Mouse (Mus musculus) ZHBTc4 (cell line): ENCODE measurements around the gene Gm10295.

ENCODE experiments used
- DNase-seq: peaks from one replicate; pipeline ENCODE4 v3.0.0-alpha.2; 2011; ENCODE audit warnings: low read depth, low spot score

Gene Gm10295

DNA sequence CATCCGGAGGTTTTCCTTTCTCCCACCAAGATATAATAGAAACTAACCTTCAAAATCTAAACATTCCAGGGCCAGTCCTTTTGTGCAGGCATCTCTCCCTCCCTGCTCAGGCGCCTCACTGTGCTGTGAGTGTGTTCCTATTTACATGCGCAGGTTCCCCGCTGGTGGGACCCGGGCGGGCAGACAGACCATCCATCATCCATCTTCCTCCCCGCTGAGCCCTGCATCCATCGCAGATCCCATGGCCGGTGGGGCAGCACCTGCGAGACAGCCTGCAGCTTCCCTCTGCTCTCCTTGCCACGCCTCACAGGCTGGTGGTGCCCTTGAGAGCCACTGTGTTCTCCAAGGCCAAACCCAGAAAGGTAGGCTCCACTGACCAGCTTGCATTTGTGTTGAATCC lies at the start of gene Gm10295:
Gene Gm10295 (minus strand): TSS at position 122 of the 400 bp plus-strand sequence.
- DNase-seq = peak; percentile 87

DNA sequence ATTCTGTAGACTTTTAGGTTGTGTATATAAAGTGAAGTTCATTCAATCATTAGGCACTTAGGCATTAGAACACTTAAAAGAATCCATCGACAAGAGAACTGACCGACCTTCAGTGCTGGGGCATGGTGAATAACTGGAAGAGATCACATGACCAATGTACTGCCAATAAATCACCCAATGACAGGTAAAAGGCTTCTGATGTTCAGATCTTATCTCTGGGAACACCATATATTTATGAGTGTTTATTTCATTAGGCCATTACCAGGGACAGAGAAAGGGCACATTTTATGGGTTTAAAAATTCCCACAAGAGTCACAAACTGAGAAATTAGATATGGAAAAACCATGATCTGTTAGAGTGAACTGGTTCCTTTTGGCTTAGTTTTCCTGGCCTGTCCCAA lies 49.7 kb upstream of the Gm10295 start:
- DNase-seq = no peak

DNA sequence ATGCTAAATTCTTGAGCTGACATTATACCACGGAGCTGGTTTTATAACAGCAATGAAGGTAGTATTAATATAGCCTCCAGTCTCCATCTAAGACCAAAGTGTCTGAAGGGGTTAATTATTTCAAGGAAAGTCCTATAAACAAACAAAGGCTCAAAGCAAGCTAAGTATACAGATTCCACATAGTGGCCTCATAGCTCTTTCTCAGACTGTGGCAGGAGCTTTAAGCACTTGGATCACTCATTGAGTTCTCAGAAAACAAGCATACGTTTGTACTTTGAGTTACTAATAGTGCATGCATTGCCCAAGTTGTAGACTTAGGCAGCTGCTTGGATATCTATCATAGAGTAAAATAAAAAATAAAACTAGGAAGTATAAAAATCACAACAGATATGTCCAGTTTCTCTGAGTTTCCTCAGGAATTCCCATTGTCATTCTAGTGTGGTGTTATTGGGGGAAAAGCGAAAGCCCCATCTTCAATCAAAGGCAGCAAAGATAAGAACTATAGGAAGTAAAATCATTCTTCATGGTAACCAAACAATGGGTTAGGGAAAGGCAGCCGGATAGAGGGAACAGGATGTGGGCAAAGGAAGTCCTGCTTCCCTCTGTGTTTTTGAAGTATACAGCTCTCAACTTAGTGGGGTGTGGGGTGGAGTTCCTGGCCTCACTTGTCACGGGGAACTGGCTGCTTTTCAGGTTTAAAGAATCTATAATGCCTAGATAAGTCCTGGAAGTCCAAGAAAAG lies 48.8 kb upstream of the Gm10295 start:
- no peak for DNase-seq

DNA sequence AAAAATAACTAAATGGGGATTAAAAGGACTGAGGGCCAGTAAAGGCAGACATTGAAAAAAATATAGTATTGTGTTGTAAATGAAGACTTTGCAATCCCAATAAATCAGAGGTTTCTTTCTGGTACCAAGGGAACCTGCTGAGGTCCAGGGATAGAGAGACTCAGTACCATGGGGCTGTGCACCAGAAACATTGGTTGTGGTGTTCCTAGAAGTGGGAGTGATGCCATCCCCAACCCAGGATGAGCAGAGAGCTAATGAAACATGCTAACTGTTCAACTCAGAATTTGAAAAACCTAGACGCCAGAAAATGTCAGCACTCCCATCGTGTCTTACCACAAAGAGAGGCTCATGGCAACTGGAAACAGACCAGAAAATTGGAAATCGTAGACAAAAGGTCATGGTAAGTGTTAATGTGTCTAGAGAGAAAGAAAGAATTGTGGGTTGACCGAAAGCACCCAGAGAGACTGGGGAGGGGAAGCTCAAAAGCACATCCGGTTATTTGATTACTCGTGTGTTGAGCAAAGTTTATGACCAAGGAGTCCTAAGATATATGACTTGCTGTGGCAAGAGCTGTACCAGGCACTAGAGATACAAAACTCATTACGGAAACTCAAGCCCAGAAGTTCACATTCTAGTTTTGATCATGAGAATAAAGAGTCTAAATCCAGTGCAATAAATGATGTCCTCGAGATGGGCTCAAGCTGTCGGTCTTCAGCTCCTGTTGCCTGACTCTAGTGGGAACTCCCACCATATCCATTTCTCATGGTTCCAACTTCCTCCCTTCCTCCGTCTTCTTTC lies 47.9 kb upstream of the Gm10295 start:
- no peak for DNase-seq

DNA sequence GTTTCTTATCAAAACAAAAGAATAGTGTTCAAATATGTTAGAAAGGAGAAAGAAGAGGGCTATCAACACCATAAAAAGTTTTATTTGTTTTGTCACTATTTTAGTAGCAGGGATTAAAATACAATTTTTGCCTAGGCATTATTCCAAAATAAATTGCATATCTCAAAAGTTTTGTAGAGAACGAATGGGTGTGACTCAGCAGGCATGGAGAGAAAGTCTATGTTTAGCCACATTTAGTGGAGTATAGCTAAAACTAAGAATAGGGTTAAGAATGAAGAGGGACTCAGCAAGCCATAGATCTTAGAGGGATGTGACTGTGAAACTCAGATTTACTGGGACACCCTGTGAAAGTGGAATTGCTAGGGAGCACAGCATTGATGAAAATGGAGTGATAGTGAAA lies 47.1 kb upstream of the Gm10295 start:
- no peak for DNase-seq

DNA sequence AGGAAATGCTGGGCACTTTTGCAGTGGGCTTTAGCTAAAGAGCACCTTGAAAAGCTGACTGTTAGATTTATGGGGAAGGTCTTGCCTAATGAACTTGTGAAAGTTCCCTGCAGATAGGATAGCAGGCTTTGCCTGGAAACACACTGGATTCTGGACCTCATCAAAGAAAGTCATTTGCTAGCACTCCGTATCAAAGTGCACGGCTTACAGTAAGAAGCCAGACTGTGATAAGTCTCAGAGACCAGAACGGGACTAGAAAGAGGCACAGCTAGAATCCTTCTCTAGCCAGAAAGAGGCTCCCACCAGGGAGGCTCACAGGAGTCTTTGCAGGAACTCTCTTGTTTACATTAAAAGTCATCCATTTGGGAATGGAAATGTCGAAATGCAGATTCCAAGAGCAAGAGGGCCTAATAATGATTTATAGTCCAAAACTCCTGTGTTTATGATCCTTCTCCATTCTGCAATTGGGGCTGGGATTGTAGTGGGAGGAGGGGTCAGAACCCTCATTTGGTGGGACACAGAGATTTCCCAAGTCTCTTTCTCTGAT lies 41.6 kb upstream of the Gm10295 start:
- DNase-seq = no peak

DNA sequence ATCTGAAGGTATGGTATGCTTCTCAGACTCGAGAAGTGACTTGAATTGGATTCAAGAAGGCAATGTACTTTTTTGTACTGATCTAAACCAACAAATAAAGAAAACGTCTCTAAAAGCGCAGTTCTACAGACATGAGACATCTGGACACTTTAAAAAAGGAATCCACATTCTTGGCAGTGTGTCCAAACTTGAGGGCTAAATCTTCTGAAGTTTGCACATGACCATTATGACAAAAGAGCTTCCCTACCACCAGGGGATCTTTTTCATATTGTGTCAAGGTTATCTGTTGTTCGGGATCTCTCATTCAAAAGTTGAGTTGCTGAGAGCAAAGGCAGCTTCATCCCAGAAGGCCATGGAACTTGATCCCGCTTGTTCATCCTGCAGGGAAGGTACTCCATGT lies 40.0 kb upstream of the Gm10295 start:
- DNase-seq = no peak

DNA sequence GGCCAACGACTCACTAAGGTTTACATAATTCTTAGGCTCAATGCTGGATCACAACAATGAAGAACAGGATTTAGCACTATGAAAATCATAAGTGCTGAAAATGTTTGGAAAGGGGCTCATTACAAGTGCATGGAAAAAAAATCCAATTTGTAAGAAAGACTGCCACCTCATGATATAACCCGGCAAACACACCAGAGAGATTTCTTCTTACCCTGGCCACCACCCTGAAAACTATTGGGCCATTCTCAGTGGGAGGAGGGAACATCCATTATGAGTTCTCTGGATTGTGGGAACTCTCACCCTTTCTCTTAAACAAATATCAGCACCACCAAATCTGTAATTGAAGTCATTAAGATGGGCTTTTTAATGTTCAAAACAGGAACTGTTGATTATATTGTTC lies 39.0 kb upstream of the Gm10295 start:
- DNase-seq = no peak

DNA sequence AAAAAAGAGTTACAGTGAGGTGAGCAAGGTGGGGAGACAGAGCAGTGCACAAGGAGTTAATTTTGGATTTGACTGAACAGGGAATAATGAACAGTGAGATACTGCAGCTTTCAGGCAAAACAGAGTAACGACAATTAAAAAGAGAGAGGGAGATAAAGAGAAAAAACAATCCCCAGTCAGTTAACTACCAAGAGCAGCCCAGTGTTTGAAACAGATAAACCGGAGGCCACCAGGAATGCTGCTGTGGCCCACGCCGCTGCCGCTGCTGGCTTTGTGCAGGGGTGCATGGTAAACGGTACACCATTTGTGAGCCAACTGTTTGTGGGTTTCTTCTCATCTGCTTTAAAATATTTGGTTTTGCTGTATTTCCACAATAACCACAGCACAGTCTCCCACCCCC lies 34.8 kb upstream of the Gm10295 start:
- DNase-seq = no peak

DNA sequence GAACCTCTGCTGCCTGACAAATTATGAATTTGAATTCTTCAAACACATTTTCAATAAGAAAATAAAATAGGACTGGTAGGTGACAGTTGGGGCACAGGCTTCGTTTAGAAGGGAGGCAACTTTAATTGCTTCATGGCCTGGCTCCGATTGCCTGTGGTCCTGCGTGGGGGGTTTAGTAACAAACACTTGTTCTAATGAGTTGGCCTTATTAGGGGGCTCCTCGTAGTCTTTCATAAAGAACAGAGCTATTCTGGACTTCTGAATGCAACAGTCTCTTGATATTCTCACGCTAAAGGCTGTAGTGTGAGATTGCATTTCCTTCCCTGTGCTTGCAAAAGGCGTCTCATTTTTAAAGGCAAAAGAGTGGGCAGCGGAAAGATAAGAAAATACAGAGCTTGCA lies 33.6 kb upstream of the Gm10295 start:
- no peak for DNase-seq

DNA sequence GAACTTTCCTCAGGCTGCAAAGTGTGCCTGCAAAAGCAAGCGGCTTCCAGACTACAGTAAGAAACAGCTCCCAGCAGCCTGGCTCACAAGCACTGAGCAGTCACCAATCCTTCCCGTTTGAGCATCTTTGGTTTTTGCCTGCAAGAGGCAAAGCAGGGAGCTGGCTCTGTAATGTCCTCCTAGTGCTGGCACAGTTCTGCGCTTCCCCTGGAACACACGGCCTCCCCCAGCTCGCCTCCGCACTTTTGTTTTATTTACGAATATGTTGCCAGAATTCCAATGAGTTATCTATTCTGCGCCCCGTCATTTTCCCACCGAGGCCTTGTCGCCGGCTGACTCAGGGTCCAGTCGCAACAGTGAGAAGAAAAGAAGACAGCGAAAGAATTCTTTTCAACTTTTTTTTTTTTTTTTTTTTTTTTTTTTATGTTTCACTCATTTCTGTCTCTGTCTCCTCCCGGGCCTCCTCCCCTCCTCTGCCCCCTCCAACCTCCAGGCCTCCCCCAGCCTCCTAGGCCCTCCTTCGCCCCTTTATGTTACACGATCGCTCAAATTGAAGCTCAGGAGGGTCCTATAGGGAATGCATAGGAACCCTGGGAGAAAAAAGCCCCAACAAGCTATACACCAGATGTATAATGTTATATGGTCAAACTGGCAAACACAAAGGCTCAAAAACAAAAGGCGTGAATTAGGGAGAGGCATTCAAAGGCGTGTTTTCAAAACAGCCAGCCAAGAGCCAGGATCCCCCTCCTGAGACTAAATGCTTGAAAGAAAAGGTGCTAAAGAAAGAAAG lies 32.3 kb upstream of the Gm10295 start:
- DNase-seq = peak; percentile 7

DNA sequence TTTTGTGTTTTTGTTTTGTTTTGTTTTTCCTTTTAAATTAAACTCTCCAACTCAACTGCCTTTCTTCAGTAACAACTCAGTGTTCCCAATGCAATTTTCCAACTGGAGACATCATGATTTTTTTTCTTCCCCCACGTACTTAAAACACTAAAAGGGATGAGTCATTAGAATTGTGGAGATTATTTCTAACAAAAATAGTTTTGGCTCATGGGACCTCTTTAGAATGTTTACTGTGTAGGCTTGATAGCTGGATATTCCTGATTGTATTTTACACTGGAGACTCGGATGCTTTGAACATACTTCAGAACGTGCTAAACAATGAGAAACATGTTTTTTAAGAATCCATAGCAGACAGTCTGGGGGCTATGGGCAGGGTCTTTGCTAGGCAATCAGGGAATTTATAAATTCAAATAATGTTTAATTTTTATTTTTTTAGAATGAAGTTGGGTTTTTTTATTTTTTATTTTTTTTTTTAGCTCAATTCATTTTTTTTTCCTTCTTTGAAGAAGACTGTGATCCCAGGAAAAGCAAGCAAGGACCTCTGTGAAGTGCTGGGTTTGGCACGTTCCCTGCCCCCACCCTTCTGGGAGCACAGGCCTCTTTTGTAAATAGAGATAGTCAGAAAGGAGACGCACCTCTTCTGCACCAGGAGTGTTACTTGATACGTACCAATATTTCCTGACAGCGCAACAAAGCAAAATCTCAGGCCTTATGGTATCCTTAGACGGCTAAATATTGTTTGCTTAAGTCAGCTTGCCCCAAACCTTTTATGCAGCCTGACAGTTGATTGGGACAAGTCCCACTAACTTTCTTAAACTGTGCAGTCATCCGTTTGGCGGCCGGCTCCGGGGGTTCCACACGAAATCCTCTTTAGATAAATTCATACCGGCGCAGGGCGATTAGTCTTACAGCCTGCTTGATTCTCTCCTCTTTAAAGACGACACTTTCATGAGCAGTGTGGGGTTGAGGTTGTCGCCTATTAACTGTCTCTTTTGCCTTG lies 28.8 kb upstream of the Gm10295 start:
- no peak for DNase-seq

DNA sequence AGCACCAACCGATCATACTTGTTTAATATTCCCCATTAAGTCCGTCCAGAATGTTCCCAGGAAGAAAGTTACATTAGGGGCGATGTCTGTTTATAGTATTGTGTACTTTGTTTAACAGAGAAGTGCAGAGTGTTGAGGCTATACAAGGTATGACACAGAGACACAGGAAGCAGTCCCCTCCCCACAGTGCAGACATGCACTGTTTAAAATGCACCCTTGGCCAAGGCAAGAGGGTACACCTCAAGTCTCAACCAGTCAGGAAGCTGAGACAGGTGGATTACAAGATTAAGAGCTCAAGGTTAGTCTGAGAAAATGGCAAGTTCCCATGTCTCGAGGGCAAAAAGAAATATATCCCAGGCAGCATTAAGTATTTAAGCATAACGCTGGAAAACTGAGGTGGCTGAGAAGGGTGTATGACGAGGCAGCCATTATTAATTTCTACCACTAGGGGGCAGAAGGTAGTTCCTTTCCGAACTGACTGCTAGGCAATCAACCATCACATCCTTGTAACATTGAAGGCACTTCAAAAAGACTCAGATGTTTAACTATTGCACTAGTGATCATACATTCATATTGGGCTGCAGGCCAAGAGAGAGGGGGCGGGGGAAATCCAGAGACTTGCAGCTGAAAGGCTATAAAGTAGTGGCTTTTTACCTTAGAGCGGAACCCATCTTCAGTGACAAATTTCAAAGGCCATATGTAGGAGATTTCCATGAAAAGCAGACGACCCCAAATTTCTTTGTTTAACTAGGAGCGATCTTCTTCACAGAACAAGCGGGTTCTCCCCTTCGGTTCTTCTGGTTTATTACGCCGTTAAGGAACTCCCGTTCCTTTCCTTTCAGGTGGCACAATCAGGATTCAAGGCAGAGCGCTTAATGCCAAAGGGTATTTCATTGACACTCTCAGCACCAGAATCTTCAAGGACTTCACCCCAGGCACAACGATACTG lies 27.8 kb upstream of the Gm10295 start:
- DNase-seq = peak; percentile 66

DNA sequence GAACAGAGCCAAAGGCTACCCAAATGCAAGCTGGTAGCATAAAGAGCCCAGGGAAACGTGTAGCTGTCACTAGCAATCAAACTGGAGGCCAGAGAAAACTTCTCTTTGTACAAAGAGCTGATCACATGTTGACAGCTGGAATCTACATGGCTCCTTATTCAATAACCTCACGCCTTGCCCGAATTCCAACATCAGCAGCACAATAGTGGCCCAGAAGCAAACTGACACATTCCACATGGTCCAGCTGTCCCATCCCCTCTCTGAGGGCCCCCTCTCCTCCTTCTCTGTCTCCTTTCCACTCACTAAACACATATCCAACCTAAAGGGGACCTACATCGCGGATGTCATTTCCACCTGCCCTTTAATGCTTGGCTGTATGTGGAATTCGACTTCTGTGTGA lies 26.7 kb upstream of the Gm10295 start:
- DNase-seq = peak; percentile 9

DNA sequence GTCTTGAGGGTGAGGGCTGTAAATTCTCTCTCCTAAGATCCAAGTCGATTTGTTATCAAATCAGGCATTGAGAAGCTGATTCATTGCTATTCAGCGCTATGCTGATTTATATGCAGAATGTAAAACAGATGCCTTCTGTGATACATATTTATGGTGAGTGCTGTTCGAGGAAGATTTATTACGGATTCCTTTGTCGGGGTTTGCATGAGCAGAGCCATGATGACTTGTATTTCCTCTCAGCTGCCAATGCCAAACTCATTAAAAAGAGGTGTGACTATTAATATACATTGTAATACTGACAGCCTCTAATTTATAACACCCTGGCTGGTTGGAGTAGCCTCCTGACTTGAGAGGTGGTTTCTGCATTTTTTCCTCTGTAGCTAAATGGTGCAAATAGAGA lies 22.8 kb upstream of the Gm10295 start:
- DNase-seq = no peak

DNA sequence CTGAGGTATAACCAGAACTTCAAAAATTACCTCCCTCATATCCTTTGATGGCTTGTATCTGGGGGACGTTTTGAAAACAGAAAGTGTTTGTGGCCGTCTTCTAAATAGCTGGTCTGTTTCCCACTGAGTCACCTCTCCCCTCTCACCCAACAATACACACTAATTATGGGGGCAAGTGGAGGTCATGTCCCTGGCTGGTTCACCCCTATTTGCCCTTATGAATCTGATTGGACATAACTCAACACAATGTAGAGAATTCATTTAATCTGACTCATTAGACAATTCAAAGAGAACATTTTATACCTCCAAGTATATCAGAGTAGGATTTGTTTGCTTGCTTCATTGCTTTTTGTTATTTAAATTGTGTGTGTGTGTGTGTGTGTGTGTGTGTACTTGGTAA lies 20.6 kb upstream of the Gm10295 start:
- DNase-seq = no peak

DNA sequence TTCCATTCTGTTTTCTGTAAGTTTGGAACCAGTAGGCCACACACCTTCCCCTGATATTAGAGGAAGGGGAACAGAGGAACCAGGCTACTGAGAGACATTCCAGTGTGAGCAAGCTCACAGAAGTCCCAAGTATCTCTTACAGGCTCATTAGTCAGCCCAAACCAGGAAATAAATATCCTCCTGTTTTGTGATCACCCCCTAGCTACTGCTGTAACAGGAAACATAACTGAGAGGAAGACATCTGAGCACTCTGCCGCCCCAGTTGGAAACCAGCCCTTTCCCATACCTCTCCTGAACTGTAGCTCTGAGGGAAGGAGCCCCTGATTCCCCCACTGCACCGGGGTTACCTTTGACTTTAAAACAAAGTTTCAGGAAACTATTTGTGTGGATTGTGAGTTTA lies 19.5 kb upstream of the Gm10295 start:
- no peak for DNase-seq

DNA sequence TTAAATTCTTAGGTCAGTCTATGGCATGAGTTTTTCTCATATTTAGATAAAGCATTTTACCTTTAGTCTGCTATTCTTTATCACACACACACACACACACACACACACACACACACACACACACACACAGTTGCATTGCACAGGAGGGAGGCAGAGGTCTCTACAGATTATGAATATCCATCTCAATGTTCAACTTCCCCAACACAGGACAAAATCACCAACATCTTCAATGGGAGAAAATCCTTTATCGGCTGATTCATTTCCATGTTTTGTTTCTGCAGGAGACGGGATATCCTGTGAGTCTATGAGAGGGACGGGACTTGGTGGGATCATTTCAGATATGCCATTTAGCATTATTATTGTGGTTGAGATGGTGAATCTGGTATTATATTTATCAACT lies 18.8 kb upstream of the Gm10295 start:
- no peak for DNase-seq

DNA sequence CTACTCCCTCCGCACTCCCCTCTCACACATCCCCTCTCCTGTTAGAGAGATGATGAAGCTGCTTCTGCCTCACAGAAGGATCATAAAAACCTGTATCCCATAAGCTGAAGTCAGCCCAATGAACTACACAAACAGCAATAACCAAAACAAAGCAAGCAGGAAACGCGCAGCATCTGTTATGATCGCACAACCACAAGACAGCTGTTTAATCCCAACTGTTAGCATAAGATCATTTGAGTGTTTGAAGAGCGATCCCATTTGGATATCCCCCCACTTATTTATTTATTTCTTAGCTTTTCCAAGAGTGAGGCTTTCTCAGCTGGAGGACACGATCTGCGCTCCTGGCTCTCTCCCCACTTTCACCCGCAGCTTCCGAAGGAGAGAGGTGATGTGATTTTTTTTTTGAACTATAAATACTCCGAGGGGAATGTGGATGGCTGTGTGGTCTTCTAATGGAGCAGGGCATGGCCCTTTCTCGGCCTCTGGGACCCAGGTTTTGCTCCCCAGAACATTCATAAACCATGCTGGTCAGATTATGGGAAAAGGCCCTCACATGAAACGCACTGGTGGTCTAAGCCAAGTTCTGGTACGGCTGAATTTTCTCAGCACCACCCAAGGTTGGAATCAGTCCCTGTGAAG lies 17.4 kb upstream of the Gm10295 start:
- no peak for DNase-seq
